Mouse (Mus musculus) kidney, adult 2 months (tissue): ENCODE data around the gene Gm10282.

Experiments
- CTCF ChIP-seq: fragments of 200-500 bp; conservative IDR thresholded peaks from 2 replicates; pipeline ENCODE4 v1.5.1; 2011; ENCODE audit warnings: low read depth, mild to moderate bottlenecking, control low read depth, low read length, moderate library complexity, mixed read lengths; ENCODE audit not compliant: insufficient read depth, insufficient read length
- POLR2A ChIP-seq: fragments of 200-500 bp; IDR thresholded peaks from one replicate; pipeline ENCODE4 v1.6.1; 2011; ENCODE audit warnings: low read depth, low read length, control low read depth

DNA sequence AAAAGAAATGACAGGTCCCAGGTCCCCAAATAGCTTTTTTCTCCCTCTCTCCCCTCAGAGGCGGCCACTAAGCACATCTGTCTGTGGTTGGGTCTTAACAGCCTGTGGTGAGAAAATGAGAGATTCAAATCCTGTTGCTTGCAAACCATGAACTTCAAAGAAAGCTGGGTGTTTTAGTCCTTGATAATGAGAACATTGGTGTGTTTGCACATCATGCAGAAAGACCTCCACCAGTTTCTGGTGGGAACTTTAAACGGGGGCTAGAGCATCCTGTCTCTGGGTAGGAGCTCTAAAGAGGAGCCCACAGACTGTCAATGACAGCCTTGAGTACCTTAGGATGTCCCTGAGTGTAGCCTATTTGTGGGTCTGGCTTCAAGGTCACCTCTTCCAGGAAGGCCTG lies 14.0 kb downstream of the Gm10282 start:
- TF ChIP-seq POLR2A (no peak), CTCF (no peak)
